Mouse (Mus musculus): ENCODE data around the gene Abtb2.

- TF ChIP-seq CTCF (IDR thresholded peaks at IDR 0.05; ENCODE audit: borderline replicate concordance, insufficient read depth, low read length), result no peak
- no peak for TF ChIP-seq POLR2A (IDR thresholded peaks at IDR 0.05; ENCODE audit: low read depth, low read length)
Measured at GRCm38 (mm10) chr2:103685581-103685980, 119.5 kb downstream of the Abtb2 start.
